Mouse (Mus musculus) adrenal gland, adult 18-20 months (tissue): Measurements from ENCODE around the gene Adprhl1. TPM values are rescaled to one million over a fixed set of nuclear protein-coding genes. Genes with fewer than 3 reads are reported as not detected.

Source experiments
- DNase-seq, 2 experiments: peaks; one replicate each; pipeline ENCODE4 v3.0.0; 2021 to 2022; ENCODE audit warnings: low spot score in 2 of 2
- total RNA-seq, 2 experiments: library from RNA; stranded (reverse); gene quantifications; 1 replicate in 1 of 2; 2 replicates in 1 of 2; pipeline ENCODE4 v1.2.3; 2021

Adprhl1 gene
- total RNA-seq, 2 experiments from 2014 or later, result 7.8 to 18.5 TPM

- no peak for DNase-seq
These were observed 23.5 kb downstream of the Adprhl1 start for GRCm38 (mm10) chr8:13230471-13230870.

- DNase-seq, result no peak
These were observed 24.2 kb downstream of the Adprhl1 start for GRCm38 (mm10) chr8:13229802-13230201.

DNA sequence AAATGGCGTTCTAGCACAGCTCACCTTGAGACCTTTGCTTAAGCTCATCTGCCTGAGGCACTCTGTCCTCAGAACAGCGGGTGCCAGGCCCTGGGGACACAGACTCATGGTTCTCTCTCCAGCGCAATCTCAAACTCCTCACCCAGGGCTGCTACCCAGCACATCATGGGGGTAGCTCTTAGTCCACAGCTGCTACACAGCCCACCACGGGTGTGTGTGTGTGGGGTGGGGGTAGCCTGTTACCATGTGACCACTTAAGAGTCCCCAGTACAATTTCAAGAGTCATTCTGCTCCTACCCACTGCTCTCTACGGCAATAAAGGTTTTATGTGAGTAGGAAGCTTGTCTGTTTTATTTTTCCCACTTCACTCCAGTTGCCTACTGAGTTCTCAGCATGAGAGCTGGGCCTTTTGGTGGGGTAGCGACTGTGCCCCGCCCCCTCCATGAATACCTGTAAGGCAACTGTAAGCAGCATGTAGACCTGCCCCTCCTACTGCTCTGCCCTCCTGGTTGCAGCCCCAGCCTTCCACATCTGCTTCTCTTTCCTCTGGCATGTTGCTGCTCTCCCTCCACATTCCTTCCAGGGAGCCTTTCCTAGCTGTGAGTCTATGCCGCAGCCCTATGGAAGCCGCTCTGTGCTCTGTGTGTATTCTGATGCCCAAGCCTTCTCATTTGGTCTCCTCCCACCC lies 24.9 kb downstream of the Adprhl1 start:
- DNase-seq, result no peak

- no peak for DNase-seq
These were observed 26.8 kb downstream of the Adprhl1 start for GRCm38 (mm10) chr8:13227184-13227583.

DNA sequence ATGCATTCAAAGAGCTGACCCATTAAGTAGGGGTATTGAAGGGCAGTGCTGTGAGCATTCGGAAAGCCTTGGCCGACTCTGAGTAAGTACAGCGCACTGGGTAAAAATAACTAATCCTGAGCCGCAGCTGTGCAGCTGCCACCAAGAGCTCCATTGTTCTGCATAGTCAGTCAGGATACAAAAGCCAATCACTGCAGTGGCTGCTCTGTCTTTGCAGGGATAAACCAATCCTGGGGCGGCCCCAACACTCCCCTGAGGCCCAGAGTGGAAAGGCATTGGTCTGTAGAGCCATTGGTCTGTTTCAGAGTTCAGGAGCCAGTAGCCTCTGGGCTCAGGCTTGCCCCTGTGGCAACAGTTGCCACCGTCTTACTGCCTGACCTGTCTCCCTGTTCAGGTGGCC lies 27.7 kb downstream of the Adprhl1 start:
- no peak for DNase-seq

GRCm38 (mm10) chr8:13224426-13224825 lies 29.5 kb downstream of the Adprhl1 start:
- DNase-seq, result no peak

DNA sequence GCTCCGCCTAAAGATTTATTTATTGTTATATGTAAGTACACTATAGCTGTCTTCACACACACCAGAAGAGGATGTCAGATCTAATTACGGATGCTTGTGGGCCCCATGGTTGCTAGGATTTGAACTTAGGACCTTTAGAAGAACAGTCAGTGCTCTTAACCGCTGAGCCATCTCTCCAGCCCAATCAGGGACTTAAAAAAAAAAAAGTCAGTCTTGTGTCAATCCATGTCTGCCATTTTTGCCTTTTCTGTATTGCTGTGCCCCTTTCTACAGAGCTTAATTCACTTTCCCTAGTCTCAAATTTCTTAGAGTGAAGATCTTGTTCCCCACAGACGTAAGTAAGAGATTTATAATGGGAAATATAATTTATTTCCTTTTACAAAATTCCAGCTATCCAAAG lies 35.5 kb downstream of the Adprhl1 start:
- DNase-seq, result no peak

DNA sequence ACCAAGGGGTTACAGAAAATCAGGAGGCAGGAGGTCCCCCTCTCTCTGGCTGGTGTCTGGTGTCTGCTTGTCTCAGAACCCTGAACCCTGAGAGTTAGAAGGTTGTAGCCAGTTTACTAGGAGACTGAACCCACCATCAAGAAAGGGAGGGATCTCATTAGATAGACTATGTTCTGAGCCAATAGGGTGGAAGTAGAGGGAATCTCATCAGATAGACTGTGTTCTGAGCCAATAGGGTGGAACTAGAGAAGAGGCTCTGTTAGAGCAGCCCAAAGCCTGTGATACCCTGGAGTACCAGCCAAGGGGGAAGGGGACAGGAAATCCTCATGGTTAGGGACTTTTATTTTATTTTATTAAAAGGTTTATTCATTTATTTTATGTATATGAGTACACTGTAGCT lies 36.0 kb downstream of the Adprhl1 start:
- DNase-seq, result no peak

DNA sequence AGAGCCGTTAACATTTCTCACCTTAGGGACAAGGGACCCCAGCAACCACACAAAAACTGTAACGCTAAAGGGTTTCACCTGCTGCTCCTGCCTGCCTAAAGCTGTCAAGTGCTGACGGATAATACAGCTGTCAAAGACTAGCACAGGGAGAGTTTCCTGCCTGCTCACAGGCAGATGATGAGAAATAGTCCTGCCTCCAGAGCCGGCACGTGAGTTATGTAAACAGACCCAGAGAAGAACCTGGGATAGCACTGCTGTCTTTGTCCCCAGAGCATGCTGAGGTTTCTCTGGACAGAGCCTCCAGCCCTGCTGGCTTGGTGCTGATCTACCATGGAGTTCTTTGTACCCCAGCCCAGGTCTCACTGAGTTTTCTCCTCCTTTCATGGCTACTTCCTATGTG lies 36.9 kb downstream of the Adprhl1 start:
- DNase-seq, result no peak

DNA sequence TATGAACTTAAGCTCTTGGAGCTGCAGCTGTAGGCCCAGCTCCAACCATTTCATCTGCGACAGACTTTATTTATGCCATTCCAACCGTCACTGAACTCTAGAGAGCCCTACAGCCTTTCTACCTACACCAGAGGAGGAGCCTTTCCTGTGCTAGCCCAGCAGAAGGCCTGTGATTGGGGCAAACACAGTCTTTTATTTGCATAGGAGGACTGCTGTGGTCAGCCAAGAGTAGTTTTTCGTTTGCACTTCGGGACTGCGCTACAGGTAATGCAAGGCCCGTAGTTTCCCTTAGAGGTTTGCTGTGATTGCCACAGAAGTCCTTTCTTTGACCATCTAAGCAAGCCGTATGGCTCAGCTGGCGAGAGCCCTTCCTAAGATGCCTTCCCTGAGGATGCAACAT lies 37.6 kb downstream of the Adprhl1 start:
- no peak for DNase-seq

- DNase-seq, result peak; percentile 87 to 88
These were observed 40.3 kb downstream of the Adprhl1 start for GRCm38 (mm10) chr8:13213479-13214268.

- DNase-seq, result no peak
These were observed 44.2 kb downstream of the Adprhl1 start for GRCm38 (mm10) chr8:13209770-13210169.

DNA sequence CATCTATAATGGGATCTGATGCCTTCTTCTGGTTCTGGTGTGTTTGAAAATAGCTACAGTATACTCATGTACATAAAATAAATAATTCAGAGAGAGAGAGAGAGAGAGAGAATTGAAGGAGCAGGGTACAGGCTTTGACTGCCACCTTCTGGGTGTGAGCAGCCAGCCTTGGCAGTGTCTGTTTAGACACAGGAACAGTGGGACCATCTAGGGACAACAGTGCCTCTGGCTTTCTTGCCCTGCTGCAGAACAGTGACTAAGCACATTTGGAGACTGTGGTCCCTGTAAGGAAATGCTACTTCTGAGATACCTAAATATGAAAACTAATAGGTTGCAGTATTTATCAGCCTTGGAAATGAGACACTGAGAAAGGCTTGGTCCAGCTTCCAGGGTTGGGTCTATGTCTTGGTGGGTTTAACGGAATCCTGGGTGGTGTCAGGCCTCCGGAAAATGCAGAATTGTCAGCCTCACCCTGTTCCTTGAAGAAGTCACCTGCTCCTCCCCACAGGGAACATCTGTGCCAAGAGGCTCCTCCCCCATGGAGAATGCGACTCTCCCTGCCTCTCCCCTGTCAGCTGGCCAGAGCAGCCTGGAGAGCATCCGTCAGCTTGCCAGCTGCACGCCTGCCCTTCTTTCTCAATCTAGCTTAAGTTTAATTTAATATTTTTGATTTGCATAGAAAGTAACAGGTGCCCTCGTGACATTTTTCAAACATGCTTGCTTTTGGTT lies 45.2 kb downstream of the Adprhl1 start:
- DNase-seq, result no peak

GRCm38 (mm10) chr8:13206290-13206689 lies 47.7 kb downstream of the Adprhl1 start:
- DNase-seq, result no peak

- DNase-seq, result no peak
These were observed 48.7 kb downstream of the Adprhl1 start for GRCm38 (mm10) chr8:13205311-13205710.

DNA sequence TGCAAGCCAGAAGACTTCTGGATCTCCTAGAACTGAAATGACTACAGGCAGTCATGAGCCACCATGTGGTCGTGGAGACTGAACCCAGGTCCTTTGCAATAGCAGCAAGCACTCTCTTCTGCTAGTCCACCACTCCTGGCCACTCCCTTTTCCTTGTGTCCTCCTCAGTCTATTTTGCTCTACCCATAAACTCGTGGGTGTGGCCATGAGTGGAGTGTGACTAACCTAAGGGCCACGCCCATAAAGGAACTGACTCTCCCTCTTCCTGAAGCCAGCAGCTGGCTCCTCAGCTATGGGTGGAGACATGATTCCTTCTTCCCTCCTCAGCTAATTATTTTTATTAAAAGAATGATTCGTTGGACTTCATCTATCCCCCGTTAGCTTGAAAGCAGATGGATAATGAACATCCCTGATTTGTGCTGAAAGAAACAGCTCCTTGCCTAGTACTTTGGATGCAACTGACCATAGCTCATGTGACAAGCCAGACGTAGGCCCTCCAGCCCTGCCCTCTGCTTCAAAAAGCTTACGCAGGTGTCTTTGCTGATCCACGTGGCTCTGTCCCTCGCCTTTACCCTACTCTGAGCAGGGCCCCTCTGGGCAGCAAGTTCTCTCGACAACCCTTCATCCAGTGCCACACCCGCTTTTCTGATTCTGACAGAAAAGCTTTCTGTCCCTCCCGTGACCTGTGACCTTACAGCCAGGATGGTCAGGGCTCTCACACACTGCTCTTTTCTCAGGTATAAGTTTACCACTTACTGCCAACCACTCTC lies 49.4 kb downstream of the Adprhl1 start:
- no peak for DNase-seq

DNA sequence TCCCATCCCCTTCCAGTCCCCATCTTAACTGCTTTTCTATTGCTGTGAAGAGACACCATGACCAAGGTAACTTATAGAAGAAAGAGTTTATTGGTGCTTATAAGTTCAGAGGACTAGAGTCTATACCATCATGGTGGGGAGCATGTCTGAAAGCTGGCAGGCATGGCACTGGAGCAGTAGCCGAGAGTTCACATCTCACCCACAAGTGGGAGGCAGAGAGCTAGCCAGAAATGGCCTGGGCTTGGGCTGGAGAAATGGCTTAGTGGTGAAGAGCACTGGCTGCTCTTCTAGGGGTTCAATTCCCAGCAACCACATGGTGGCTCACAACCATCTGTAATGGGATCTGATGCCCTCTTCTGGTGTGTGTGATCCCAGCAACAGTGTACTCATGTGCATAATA lies 50.5 kb downstream of the Adprhl1 start:
- no peak for DNase-seq

DNA sequence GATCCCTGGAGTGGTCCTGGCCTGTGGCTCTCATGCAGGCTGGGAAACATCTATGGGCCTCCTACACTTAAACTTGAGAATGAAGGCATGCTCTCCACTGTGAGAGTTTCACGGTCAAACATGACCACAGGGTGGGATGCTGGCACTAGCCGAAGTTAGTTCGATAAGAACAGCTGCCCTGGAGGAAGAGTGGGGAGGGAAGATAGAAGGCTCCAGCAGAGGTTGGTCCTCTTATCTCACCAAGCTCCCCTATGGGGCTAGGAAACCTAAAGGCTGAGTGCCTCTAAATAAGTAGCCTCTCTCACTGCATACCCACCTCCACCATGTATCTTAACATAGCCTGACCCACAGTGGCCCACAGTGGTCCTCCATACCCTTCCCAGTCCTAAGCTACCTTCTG lies 51.2 kb downstream of the Adprhl1 start:
- no peak for DNase-seq

- DNase-seq, result peak in 1 of 2 experiments; percentile 63
These were observed 51.9 kb downstream of the Adprhl1 start for GRCm38 (mm10) chr8:13202041-13202440.

GRCm38 (mm10) chr8:13201013-13201334 lies 53.0 kb downstream of the Adprhl1 start:
- no peak for DNase-seq

- peak; percentile 69 for DNase-seq
These were observed 53.5 kb downstream of the Adprhl1 start, which contains the start of gene Grtp1 for GRCm38 (mm10) chr8:13200301-13201012. Gene Grtp1 (minus strand): TSS chr8:13200620.
